Mouse (Mus musculus) brain, adult 2 months (tissue): ENCODE measurements around the gene Depdc7.

ENCODE experiments used
- DNase-seq: peaks from one replicate; pipeline ENCODE4 v3.0.0; 2011; ENCODE audit warnings: low read depth, low spot score

Depdc7 gene

GRCm38 (mm10) chr2:104742741-104743064, at the start of gene Depdc7:
Gene Depdc7, minus strand, starts transcription at chr2:104742878.
- peak; percentile 79 for DNase-seq

DNA sequence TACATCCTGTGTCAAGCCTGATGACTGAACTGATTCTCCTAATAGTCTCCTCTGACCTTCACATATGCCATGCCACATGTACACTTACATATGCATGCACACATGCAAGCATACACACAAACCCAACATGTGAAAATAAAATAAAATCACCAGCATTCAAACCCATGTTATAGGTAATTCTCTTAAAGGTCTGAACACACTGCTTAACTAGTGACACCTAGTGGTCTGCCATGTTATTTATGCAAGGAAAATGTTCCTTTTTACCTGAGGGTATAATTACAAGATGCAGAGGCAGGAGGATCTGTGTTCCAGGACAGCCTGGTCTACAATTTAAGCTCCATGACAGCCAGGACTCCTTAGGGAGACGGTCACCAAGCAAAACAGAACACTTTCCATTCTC, 32.1 kb upstream of the Depdc7 start:
- DNase-seq, result peak; percentile 64

DNA sequence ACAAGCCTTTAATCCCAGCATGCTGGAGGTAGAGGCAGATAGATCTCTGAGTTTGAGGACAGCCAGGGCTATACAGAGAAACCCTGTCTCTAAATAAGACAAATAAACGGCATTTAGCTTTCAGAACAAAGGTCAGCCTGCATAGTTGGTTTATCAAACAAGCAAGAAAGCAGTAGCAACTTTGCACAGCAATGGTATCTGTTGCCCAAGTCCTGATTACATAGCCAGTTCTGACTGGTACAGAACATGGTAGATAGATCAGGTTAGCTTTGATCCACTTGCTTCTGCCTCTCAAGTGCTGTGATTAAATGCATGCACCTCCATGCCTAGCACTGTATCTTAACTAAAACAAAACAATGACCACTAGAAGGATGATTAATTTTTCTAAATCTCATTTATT, 26.0 kb upstream of the Depdc7 start:
- no peak for DNase-seq

DNA sequence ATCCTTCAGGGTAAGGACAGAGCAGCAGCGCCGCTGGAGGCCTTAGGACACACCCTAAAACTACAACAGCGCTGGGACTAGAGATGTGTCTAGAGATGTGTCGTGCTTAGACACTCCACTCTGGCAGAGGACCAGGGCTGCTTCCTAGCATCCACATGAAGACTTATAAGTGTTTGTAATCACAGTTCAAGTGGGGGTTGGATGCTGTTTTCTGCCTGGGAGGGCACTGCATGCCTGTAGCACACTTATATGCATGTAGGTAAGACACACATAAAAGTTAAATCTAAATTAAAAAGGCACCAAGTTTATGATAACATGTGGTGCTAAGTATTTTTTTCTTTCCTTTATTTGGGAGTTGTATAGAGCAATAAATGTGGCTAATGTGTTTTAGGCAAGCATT, 21.3 kb upstream of the Depdc7 start:
- DNase-seq, result no peak

GRCm38 (mm10) chr2:104763134-104763703, 20.5 kb upstream of the Depdc7 start:
- peak; percentile 58 for DNase-seq

DNA sequence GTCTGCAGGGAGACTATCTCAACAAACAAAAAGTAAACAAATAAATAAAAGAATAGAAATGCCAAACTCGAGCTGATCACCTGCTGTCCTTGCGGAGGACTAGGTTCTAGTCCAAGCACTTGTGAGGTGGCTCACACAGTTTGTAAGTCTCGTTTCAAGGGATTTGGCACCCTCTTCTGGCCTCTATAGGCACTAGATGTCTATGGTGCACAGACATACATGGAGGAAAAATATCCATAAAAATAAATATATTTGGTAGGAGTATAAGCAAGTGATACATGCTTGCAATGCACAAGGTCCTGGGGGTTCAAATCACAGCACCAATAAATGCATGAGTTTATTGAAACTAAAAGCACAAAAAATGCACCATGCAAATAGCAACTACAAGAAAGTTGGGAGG, 7.9 kb upstream of the Depdc7 start:
- DNase-seq, result peak; percentile 65

- no peak for DNase-seq
These were observed 6.0 kb upstream of the Depdc7 start for GRCm38 (mm10) chr2:104748652-104749183.

GRCm38 (mm10) chr2:104746251-104746650, 3.6 kb upstream of the Depdc7 start:
- no peak for DNase-seq

DNA sequence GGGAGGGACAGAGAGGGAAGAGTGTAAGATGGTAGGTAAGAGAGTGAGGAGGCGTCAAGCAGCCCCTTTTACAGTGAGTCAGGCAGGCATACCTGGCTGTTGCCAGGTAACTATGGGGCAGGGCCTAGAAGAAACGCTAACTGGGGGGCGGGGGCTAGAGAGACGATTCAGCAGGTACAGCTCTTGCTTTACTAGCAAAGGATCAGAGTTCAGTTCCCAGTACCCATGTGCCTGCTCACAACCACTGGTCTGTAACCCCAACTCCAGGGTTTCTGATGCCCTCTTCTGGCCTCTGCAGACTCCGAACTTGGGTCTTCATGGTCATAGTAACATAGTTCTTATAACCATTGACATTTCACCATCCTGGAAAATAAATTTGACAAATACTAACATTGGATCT, 1.3 kb upstream of the Depdc7 start:
- no peak for DNase-seq

DNA sequence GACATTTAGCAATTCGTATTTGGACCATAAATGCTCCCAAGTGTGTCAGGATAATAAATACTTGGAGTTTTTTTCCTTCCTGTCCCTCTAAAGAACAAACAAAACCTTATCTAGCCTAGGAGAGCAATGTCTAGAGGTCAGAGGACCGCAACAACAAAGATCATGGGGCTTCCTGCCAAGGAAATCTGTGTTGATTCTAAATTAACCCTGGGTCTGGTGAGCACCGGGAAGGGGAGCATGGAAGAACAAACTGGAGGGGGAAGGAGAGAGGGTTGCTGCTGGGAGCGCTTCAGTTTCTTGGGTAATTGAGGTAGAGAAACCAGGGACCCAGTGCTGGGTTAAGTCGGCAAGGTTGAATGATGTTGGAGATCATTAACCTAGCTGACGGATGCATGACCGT, 482 bp upstream of the Depdc7 start:
- no peak for DNase-seq

DNA sequence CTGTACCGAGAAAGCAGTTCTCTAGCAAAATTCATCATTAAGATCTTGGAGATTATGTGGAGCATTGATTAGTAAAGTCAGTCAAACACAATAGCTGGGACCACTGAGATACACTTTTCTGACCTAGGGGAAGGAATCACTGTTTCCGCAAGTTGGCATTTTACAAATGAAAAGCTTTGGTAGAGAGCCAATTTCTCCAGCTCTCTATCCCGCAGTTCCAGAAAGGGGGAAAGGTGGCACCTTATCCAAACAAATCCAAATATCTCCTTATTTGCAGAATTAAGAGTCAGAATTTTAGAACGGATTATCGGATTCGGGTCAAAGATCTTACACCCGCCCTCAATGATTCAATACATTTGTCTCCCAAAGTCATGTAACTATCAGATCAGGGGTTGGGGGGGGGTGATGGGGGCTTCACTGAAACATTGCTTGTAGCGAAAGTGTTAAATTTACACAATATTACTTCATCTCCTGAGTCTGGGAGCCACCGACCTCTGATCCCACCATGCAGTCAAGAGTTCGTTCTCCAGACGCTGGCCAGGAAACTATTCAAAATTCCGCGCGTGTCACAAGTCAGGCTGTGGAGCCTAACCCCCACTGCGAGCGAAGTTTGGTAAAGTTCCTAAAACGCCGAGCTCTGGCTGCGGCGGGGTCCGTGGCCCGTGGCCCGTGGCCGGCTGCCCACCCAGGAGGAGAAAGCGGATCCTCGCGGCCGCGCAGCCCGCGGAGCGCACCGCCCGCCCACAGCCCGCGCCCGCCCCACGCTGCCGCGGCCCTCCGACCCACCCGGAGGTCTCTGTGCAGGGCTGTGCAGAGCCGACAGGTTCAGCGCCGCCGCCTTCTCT, 560 bp downstream of the Depdc7 start:
- DNase-seq, result no peak

DNA sequence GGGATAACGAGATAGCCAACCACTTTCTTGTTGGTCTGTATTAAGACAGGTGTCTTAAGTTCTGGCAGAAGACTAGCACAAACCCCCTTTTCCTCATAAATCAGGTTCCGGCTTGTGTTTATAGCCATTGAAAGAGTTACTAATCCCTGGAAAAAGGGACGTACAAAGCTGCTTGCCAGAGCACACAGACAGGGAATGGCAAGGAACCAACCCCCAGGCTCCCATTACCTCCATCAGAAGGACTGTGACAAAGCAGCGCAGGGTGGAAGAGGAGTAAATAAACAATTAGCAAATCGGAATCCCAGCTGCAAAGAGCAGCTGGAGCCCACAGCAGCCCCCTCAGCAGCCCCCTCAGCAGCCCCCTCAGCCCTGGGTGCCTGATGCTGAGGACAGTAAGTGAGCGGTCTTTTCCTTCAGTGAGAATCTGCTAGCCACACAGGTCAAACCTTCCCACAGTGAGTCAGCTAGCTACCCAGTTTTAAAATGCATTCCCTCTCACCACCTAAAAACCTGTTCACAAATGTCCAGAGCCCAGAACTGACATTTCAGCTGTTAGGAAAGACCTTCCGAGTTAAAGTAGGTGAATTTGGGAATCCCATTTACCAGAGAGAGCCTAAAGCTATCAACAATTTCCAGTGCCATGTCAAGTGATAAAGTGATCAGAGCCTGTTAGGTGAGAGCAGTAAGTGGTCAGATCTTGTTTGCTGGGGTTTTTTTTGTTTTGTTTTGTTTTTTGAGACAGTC, 1.5 kb downstream of the Depdc7 start:
- DNase-seq, result no peak

DNA sequence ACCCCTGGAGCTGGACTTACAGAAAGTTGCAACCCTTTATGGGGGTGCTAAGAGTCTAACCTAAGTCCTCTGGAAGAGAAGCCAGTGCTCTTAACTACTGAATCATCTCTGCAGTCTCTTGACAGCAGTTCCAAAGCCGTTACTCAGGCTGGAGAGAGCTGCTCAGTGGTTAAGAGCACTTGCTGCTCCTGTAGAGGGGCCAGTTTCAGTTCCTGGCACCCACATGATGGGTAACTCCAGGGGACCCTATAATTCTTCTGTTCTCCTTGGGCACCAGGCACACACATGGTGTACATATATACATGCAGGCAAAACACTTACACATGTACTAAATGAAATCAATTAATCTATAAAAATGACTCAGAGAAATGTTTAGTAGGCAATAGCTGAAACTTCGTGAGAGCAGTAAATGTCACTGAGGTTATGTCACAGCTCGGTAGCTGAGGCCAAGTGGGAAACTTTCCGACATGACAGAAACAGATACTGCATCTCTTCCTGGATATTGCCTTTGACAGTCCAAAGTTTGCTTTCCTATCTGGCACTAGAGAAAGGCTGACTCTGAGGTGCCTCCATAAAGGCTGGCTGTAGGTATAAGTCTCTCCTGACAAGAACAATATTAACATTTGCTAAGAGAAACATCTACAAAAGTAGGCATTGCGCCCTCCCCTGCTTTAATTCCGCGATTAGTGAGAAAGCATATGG, 2.3 kb downstream of the Depdc7 start:
- no peak for DNase-seq

DNA sequence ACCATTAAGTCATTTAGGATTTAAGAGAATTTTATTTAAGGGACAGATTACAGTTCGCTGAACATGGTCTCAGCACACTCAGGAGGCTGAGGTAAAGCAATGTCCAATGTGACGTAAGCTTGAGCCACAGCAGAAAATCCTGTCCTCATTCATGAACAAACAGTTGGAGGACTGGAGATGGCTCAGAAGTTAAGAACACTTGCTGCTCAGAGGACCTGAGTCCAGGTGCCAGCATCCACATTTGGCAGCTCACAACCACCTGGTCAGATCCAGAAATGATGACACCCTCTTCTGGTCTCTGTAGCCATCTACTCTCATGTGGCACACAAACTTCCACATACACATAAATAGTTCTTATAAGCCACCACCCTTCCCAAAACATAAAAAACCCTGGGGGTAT, 3.0 kb downstream of the Depdc7 start:
- no peak for DNase-seq

DNA sequence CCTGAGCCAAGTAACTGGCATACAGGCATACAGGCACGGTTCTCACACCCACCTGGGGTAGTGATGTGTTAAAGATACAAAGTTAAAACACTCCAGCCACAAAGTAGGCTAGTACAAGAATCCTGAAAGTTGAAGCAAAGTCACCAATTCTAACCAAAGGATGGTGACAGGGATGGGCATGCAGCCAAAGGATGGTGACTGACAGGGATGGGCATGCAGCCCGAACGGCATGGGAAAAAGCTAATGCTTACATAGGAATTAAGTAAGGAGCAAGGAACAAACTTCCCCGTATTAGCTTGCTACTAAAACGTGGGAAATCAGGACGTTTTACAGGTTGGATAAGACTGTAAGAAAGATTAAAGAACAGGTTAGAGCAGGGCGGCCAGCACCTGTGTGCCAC, 6.4 kb downstream of the Depdc7 start:
- DNase-seq, result no peak

DNA sequence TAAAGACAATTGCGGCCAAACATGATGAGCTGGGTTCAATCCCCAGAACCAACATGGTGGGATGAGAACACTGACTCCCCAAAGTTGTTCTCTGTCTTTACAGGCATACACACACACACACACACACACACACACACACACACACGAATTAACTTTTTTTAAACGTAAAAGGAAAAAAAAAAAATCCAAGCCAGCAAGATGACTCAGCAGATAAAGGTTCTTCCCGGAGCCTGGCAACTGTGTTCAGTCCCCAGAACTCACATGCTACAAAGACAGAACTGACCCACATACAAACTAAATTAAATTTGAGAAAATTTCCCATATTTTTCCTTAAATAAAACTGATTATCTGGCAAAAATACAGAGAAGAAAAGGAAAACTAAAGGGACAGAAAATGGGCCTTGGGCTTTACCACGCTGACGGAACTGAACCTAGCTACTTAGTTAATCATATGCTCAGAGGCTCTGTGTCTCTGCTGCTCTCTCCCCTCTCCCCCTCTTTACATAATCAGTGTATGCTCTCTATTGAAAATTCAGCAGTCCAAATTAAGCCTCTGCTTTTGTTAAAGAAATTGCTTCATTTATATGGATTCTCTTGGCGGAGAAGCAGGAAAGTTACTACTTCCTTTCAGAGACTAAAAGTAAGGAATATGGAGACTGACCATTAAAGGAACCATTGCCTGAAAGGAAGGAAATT, 10.0 kb downstream of the Depdc7 start:
- peak; percentile 42 for DNase-seq

DNA sequence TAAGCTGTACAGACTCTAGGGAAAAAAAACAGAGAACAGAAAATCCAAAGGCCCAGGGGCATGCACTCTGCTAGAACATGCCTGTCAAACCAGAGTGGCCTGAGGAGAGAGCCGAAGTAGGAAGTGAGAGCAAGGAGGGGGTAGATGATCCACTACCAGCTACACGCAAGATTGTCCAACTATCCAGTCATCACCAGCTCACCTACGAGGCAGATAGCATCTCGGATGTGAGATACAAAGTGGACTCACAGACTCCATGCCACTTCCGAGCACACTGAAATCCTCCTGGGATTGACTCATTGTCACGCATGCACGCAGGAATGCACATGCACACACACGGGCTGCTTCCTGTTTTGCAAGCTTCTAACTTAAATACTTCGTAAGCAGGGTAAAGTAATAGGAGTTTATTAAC, 10.6 kb downstream of the Depdc7 start:
- DNase-seq, result no peak

DNA sequence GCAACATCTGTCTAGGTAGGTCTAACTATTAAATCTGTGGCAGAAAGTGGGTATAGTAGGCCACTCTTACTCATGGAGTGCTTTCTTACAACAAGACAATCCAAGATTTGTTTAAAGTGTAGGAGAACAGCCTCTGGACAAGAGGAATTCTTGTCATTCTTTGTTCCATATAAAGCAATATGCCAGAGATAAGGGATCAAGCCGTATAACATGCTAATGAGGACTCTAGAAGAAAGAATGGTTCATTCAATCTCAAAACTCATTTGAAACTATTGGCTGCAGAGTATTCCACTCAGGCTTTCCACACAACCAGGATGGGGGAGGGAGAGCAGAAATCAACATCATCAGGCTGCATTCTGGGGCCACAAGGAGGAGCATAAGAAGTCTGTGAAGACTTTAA, 15.3 kb downstream of the Depdc7 start:
- DNase-seq, result peak; percentile 66

DNA sequence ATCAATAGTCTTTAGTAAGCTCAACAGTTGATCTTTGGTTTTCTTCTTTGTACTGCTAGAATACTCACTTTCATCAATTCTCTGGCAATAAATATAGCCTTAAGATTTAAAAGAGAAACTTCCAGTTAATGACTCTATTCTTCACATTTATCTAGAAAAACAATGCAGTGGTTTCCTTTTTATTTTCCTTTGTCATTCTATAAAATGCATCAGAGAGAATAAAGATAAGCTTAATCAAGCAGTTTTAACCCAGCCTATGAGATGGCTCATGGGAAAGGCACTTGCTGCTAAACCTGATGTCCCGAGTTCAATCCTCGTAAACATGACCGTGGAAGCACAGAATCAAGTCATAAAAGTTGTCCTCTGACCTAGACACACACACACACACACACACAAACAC, 20.7 kb downstream of the Depdc7 start:
- no peak for DNase-seq

GRCm38 (mm10) chr2:104717827-104718226, 24.9 kb downstream of the Depdc7 start:
- DNase-seq, result no peak

DNA sequence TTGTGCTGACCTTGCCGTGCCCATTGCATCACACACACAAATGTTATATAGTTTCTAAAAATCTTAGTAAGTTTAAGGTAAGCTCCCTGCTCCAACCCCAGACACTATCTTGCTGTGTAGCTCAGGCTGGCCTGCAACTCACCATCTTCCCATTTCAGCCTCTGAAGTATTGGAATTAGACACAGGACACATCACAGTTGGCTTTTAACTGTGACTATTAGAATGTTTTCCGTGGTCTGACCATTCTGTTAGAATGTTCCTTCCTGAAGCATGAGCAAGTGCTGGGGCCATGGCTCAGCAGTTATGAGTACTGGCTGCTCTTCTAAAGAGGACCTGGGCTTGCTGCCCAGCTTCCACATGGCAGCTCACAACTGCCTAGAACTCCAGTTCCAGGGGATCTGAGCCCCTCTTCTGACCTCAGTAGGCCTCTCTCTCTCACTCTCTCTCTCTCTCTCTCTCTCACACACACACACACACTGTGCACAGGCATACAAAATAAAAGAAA, 25.4 kb downstream of the Depdc7 start:
- no peak for DNase-seq
